Mouse (Mus musculus): ENCODE data around the gene Kdm1b. TPM values are rescaled to one million over a fixed set of nuclear protein-coding genes. Genes with fewer than 3 reads are reported as not detected.

The Kdm1b gene
- total RNA-seq, 1 experiment from 2014 or later = 20.7 TPM

DNA sequence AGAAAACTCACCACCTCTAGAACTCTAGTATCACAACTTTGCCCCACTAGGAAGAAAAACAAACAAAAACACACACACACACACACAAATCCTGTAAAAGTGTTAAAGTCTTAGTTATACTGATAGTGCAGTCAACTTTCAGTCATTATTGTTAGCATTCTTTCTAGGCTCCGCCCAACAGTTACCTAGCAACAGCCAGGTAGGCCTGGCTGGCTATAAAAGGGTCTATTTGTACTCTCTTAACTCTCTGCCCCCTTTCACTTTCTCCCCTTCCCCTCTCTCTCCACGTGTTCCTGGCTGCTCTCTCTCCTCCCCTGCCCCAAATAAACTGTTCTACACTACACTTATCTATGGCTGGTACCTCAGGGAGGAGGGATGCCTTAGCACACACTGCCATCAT lies 60.8 kb downstream of the Kdm1b start:
- no peak for ATAC-seq (replicated peaks; ENCODE audit: insufficient number of reproducible peaks, low FRiP score, low TSS enrichment, poor library complexity, severe bottlenecking)

- 0 out of 2 replicates have a peak, but pooled peaks have one; percentile 18 for ATAC-seq (replicated peaks; ENCODE audit: insufficient number of reproducible peaks, low FRiP score, low TSS enrichment, poor library complexity, severe bottlenecking)
Observed at GRCm38 (mm10) chr13:47104856-47105541, 61.7 kb downstream of the Kdm1b start.

- peak; percentile 76 for ATAC-seq (replicated peaks; ENCODE audit: insufficient number of reproducible peaks, low FRiP score, low TSS enrichment, poor library complexity, severe bottlenecking)
Observed at GRCm38 (mm10) chr13:47105711-47106579, 62.6 kb downstream of the Kdm1b start, which contains the start of gene Dek. Gene Dek, minus strand, starts transcription at chr13:47106201.

- no peak for ATAC-seq (replicated peaks; ENCODE audit: insufficient number of reproducible peaks, low FRiP score, low TSS enrichment, poor library complexity, severe bottlenecking)
Observed at GRCm38 (mm10) chr13:47106580-47106888, 63.2 kb downstream of the Kdm1b start.

GRCm38 (mm10) chr13:47109239-47109638 lies 65.9 kb downstream of the Kdm1b start:
- ATAC-seq (replicated peaks; ENCODE audit: insufficient number of reproducible peaks, low FRiP score, low TSS enrichment, poor library complexity, severe bottlenecking) = no peak

- no peak for ATAC-seq (replicated peaks; ENCODE audit: insufficient number of reproducible peaks, low FRiP score, low TSS enrichment, poor library complexity, severe bottlenecking)
Observed at GRCm38 (mm10) chr13:47111185-47111584, 67.9 kb downstream of the Kdm1b start.

- ATAC-seq (replicated peaks; ENCODE audit: insufficient number of reproducible peaks, low FRiP score, low TSS enrichment, poor library complexity, severe bottlenecking) = no peak
Observed at GRCm38 (mm10) chr13:47112056-47112455, 68.8 kb downstream of the Kdm1b start.

DNA sequence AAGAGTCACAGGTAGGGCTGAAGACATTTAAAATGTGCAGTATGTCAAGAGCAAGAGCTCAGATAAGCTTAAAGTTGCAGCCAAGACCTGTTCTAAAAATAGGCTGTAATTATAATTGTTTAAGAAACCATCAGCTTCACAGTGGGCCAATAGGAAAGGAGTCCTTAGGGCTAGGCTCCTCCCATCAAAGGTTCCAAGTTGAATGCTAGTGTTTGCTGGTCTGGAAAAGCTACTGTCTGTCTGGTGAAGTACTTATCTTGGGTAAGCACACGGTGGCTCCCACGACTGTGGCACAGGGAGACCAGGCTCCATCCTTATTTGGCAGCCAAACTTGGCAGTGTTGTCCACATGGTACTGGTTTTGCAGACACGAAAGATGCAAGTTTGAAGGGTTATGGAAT lies 69.6 kb downstream of the Kdm1b start:
- no peak for ATAC-seq (replicated peaks; ENCODE audit: insufficient number of reproducible peaks, low FRiP score, low TSS enrichment, poor library complexity, severe bottlenecking)

DNA sequence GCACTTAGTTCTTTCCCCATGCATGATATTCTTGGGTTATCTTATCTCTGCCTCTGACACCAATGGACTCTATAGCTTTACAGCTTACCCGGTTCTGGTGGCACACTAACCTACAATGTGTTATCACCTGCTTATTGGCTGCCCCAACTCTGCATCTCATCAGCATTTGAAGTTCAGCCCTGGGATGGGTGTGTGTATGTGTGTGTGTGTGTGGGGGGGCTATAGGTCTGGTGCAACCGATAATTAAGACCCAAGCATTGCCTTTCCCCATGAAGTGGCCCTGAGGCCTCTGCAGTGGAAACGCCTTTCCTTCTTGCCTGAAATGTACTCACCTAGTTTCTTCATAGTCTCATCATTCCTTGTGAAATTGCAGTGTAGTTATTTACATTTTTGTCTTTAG lies 72.7 kb downstream of the Kdm1b start:
- ATAC-seq (replicated peaks; ENCODE audit: insufficient number of reproducible peaks, low FRiP score, low TSS enrichment, poor library complexity, severe bottlenecking) = no peak

DNA sequence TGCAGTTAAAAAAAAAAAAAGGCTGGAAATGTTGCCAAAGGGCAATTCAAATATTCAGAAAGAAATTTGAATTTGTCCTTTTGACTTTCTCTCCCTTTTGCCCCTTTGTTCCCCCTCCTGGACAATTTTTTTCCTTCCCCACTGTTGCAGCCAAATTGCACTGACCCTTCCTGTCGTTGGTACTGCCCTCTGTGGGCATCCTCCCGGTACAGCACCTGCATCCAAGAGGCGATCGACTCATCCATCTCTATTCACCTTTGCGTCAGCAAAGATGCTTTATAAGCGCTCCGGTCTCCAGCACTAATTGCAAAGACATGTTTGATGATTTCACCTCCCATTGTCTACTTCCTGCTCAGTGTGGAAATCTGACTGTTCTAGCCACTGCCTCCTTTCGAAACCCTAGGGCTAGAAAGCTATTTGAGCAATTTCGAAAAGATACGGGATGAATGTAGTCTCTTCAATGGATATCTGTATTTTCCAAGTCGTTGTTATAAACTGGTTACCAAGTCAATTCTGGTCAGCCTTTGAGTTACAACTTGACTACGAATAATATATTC lies 78.1 kb downstream of the Kdm1b start:
- no peak for ATAC-seq (replicated peaks; ENCODE audit: insufficient number of reproducible peaks, low FRiP score, low TSS enrichment, poor library complexity, severe bottlenecking)

DNA sequence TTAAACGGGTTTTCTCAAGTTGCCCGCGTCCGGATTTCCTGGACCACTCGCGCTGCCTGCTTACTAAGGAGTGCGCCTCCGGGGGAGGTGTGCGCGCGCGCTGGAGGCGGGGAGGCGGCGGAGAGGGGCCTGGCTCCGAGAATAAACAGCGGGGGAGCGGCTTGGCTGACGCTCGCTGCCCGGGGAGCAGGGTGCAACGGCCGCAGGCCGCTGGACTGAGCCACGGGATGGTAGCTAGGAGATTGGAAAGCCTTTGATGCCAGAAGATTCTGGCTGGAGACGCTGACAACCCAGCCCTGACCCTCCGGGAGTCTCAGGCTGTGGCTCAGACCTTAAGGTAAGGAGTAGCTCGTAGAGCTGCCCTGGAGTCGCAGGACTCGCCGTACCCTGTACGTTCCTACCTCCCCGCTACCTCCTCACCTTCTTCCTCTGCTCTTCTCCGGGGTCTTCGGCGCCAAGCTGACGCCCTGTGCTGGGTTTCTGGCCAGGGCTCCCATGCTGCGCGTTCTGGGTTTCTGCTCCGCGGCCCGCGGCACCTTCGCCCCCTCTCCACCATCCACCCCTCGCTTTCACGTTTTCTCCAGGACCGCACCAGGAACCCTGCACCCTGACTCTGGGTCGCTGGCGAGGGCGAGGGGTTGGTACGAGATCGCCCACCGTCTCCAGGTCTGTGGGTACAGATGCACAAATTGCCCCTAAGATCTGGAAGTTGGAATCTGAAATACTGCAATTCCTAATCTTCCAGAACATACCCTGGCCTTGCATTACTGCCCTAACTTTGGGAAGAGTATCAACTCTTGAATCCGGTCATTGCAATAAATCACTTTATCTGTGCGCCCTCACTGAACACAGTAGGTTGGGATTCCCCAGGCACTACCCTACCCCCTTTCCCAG lies 79.5 kb downstream of the Kdm1b start, which contains the start of gene Rnf144b:
TSS of gene Rnf144b (plus strand) at position 120 of the 894 bp plus-strand sequence.
- ATAC-seq (replicated peaks; ENCODE audit: insufficient number of reproducible peaks, low FRiP score, low TSS enrichment, poor library complexity, severe bottlenecking) = no peak

DNA sequence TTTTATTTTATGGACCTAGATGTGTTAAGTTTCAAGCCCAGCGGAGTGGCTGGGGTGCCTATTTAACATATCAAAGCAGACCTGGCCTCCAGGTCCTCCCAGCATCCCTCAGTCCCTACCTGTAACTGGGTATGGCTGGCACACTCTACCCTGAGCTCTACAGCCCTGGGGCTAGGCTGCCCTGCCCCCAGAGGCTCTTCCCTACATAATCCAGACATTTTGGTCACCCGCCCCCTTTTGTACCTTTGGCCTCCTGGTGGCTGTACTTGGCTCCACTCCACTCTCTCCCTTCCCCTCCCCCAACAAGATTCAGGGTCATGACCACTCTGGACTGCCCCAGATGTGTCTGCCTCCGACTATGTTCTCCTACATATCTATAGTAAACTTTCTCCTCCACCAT lies 81.2 kb downstream of the Kdm1b start:
- ATAC-seq (replicated peaks; ENCODE audit: insufficient number of reproducible peaks, low FRiP score, low TSS enrichment, poor library complexity, severe bottlenecking) = no peak

DNA sequence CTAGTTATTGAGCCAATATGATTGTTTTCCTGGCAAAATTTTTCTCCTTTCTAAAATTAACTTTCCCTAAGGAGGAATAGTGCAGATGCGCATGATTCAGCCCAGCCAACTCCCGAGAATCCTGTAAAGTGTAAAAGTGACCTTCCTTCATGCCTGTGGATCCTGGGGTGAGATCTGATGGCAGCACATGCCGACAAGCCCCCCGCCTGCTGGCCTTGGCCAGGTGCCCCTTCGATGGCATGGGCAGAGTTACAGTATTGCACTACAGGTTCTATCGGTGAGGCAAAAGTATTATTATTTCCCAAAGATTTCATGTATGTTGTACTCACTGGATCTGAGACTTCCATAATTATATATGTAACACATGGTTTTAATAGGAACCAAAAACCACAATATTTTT lies 81.7 kb downstream of the Kdm1b start:
- ATAC-seq (replicated peaks; ENCODE audit: insufficient number of reproducible peaks, low FRiP score, low TSS enrichment, poor library complexity, severe bottlenecking) = no peak

DNA sequence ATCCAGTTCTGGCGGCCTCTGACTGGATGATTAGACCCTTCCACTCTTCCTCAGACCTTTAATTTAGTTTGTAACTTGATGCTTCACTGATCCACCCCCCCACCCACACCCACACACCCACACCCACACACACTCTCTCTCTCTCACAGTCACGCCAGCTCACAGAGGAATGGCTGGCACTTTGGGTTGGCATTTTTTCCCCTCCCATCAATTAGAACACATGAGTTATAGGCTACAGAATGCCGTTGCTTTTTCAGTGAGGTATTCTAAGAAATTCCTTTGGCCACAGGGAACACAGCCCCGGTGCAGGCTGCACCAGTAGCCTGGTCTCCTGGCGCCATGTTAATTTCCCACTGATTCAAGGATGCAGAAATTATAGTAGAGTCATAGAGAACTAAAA lies 82.3 kb downstream of the Kdm1b start:
- ATAC-seq (replicated peaks; ENCODE audit: insufficient number of reproducible peaks, low FRiP score, low TSS enrichment, poor library complexity, severe bottlenecking) = no peak

GRCm38 (mm10) chr13:47129090-47129489 lies 85.8 kb downstream of the Kdm1b start:
- no peak for ATAC-seq (replicated peaks; ENCODE audit: insufficient number of reproducible peaks, low FRiP score, low TSS enrichment, poor library complexity, severe bottlenecking)

DNA sequence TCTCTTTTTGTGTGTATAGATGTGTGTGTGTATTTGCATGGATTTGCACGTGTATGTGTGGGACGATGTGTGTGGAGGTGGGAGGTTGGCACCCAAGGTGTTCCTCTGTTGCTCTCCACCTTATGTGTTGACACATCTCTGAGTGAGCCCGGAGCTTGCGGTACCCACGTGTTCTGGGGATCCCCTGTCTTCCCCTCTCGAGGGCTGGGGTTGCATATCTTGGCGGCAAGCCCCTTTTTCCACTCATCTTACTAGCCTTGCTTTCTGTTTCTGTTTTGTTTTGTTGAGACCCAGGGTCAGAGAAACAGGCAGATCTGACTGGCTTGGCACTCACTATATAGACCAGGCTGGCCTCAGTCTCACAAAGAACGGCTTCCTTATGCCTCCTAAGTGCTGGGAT lies 89.8 kb downstream of the Kdm1b start:
- no peak for ATAC-seq (replicated peaks; ENCODE audit: insufficient number of reproducible peaks, low FRiP score, low TSS enrichment, poor library complexity, severe bottlenecking)

GRCm38 (mm10) chr13:47134836-47135235 lies 91.5 kb downstream of the Kdm1b start:
- no peak for ATAC-seq (replicated peaks; ENCODE audit: insufficient number of reproducible peaks, low FRiP score, low TSS enrichment, poor library complexity, severe bottlenecking)

Measured in monocyte, adult 5-6 weeks (primary cell).